Mouse (Mus musculus) ES-E14 (cell line): ENCODE measurements around the gene Tagln. TPM values are rescaled to one million over a fixed set of nuclear protein-coding genes. Genes with fewer than 3 reads are reported as not detected.

Source experiments
- DNase-seq: peaks from one replicate; pipeline ENCODE4 v3.0.0-alpha.2; 2013; ENCODE audit warnings: low read depth, low spot score
- H3K27ac ChIP-seq: 2 replicates; pipeline ENCODE4 v1.5.1; 2012; ENCODE audit warnings: low read depth, mild to moderate bottlenecking, low read length, moderate library complexity, mixed read lengths; ENCODE audit not compliant: poor library complexity, insufficient read depth, severe bottlenecking
- H3K36me3 ChIP-seq: 2 replicates; pipeline ENCODE4 v1.6.1; 2012; ENCODE audit warnings: mild to moderate bottlenecking, low read length, moderate library complexity, mixed read lengths; ENCODE audit not compliant: control insufficient read depth, poor library complexity, insufficient read depth, severe bottlenecking
- H3K4me1 ChIP-seq, 2 experiments: fragments of 150-350 bp in 1 of 2; sonication (generic) in 1 of 2; 2 replicates each; pipeline ENCODE4 v1.6.1; 2012; ENCODE audit warnings: low read length in 2 of 2, mild to moderate bottlenecking in 1 of 2, mixed read lengths in 1 of 2; ENCODE audit not compliant: control insufficient read depth in 2 of 2, insufficient read depth in 2 of 2, poor library complexity in 1 of 2
- H3K4me3 ChIP-seq, 2 experiments: fragments of 150-350 bp in 1 of 2; sonication (generic) in 1 of 2; 2 replicates each; pipeline ENCODE4 v1.5.1; 2012; ENCODE audit warnings: low read length in 2 of 2, low read depth in 1 of 2, mild to moderate bottlenecking in 1 of 2, mixed read lengths in 1 of 2; ENCODE audit not compliant: insufficient read depth in 1 of 2, poor library complexity in 1 of 2, severe bottlenecking in 1 of 2
- H3K9ac ChIP-seq: 2 replicates; pipeline ENCODE4 v1.6.1; 2012; ENCODE audit warnings: low read depth, mild to moderate bottlenecking, low read length, mixed read lengths; ENCODE audit not compliant: poor library complexity, insufficient read depth, severe bottlenecking
- H3K9me3 ChIP-seq: fragments of 150-350 bp; sonication (generic); 2 replicates; pipeline ENCODE4 v1.6.1; 2012; ENCODE audit warnings: low read depth, mild to moderate bottlenecking, low read length; ENCODE audit not compliant: control insufficient read depth, insufficient read depth
- CHD2 ChIP-seq: IDR thresholded peaks from 2 replicates; pipeline ENCODE4 v1.6.1; 2014; ENCODE audit warnings: mild to moderate bottlenecking, low read depth, low read length, inconsistent platforms
- HCFC1 ChIP-seq: IDR thresholded peaks from 2 replicates; pipeline ENCODE4 v1.6.1; 2012; ENCODE audit warnings: low read length, inconsistent platforms, borderline replicate concordance; ENCODE audit not compliant: insufficient read depth
- MAFK ChIP-seq: IDR thresholded peaks from 2 replicates; pipeline ENCODE4 v1.6.1; 2014; ENCODE audit warnings: mild to moderate bottlenecking, low read depth, low read length, inconsistent platforms; ENCODE audit not compliant: insufficient read depth
- ZC3H11A ChIP-seq: IDR thresholded peaks from 2 replicates; pipeline ENCODE4 v1.6.1; 2012; ENCODE audit warnings: low read depth, mild to moderate bottlenecking, inconsistent platforms, low read length, borderline replicate concordance
- ZNF384 ChIP-seq: IDR thresholded peaks from 2 replicates; pipeline ENCODE4 v1.6.1; 2012; ENCODE audit warnings: low read depth, low read length, inconsistent platforms
- in situ Hi-C, 2 experiments: fragments of 600-800 bp; cut with MboI; formaldehyde crosslinking; loops; one replicate each; pipeline ENCODE4 v1.15.1; 2025; ENCODE audit warnings: low sequenced_read_pairs in 2 of 2, inconsistent platforms in 1 of 2; ENCODE audit not compliant: unreplicated experiment in 2 of 2
- total RNA-seq: library from RNA; depleted of rRNA; stranded (reverse); fragments of 300-350 nt; gene quantifications from 2 replicates; pipeline ENCODE4 v1.2.3, GENCODE M21; 2012

Tagln gene
- total RNA-seq, 1 experiment, result 575 TPM

- Histone ChIP-seq H3K9me3 (no peaks in the 10 kb centered on the region), H3K36me3 (peaks cover 11% of the 10 kb centered on the region; the same call in 1 of the 2 replicates), H3K4me3 (peak within 1 kb of the TSS; percentile 77 to 93), H3K9ac (peak within 1 kb of the TSS; percentile 84), H3K27ac (peak within 1 kb of the TSS; percentile 2; the same call in 1 of the 2 replicates), H3K4me1 (peaks cover 0 to 5% of the 10 kb centered on the region in 2 experiments; a peak in 1 of 4 replicates)
- no peak for TF ChIP-seq ZC3H11A
- no peak for TF ChIP-seq ZNF384
- no peak for TF ChIP-seq CHD2
- no peak for TF ChIP-seq HCFC1
- TF ChIP-seq MAFK, result no peak
- in situ Hi-C loops, result no loop called here
- DNase-seq, result peak; percentile 65
Measured at GRCm38 (mm10) chr9:45955107-45955963, 19.5 kb upstream of the Tagln start, which contains the start of gene Sidt2. Gene Sidt2, minus strand, starts transcription at chr9:45955258.

DNA sequence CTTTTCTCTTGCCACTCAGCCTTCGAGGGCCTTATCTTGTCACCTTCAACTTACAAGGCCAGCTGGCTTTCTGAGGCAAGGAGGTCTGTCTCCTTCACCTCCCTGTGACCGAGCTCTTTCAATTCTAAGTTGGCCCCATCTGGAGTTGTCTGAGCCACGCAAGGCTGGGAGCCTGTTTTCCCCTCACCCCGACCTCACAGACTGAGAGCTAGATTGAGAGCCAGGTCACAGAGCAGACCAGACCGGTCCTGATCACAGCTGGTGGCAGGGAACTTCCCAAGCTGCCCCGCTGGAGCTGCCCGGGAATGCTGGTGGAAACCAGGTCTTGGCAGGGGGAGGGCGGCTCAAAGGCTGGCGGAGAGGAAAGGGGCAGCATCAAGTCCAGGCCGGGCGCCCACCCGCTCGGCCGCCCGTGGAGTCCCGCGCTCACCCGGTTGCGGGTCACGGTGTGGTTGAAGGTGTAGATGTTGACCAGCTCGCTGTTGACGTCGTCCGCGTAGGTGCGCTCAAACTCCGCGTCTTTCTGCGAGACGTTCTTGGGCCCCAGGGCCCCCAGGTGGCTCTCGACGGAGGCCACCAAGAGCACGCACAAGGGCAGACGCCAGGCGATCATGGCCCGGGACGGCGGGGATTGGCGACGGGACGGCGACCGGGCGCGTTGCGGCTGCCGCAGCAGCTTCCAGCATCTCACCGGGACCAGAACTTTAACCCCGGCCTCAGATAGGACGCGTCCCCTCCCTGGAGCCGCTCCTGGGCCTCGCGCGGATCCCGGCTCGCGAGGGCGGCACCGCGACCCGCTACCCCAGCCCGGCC lies 18.6 kb upstream of the Tagln start:
- Histone ChIP-seq H3K9me3 (no peaks in the 10 kb centered on the region), H3K4me3 (peak overlapping the region; percentile 77 to 93), H3K36me3 (peaks cover 19% of the 10 kb centered on the region; the same call in 1 of the 2 replicates), H3K4me1 (peaks cover 0 to 5% of the 10 kb centered on the region in 2 experiments; a peak in 1 of 4 replicates), H3K27ac (peak overlapping the region; percentile 2; the same call in 1 of the 2 replicates), H3K9ac (peak overlapping the region; percentile 84)
- no peak for TF ChIP-seq CHD2
- TF ChIP-seq HCFC1, result no peak
- no peak for TF ChIP-seq ZC3H11A
- no peak for TF ChIP-seq ZNF384
- no peak for TF ChIP-seq MAFK
- DNase-seq, result no peak
- in situ Hi-C loops, result no loop called here

DNA sequence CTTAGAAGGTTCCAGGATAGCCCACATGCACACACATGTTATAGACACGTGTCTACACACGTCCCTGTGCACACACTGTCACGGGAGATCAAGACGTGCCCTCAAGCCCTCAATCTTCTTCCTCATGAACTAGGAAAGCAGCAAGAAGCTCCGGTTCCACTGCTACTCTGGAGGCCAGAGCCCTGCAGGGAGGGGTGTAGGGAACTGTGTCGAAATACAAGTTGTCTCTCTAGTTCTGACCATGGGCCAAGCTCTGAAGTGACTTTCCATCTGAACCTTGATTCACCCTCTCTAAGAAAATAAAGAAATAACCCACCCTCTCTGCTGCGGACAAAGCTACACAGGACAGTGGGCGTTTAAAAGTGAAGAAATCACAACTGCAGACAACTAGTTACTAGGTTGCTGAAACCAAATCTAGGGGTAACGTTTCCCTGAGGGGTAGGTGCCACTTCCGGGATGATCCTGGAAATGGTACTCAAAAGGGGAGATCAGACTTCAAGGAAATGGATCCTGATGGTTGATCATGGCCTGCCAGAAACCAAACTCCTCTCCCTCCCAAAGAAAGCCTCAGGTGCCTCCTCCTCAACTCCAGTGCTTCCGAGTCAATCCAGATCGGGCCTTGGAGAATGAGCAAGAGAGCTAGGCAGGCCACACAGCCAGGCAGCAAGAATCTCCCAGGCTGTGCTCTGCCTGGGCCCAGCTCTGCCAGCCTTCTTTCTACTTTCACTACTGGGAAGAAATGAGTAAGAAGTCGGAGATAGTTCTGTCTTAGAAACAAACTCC lies 17.8 kb upstream of the Tagln start:
- Histone ChIP-seq H3K4me1 (peaks cover 0 to 5% of the 10 kb centered on the region in 2 experiments; a peak in 1 of 4 replicates), H3K4me3 (peak overlapping the region; percentile 77 to 93), H3K9me3 (no peaks in the 10 kb centered on the region), H3K36me3 (peaks cover 22% of the 10 kb centered on the region), H3K27ac (no peak overlapping the region), H3K9ac (peak overlapping the region; percentile 84)
- DNase-seq, result no peak
- in situ Hi-C loops, result no loop called here
- no peak for TF ChIP-seq MAFK
- TF ChIP-seq ZC3H11A, result no peak
- TF ChIP-seq ZNF384, result no peak
- TF ChIP-seq HCFC1, result no peak
- no peak for TF ChIP-seq CHD2

DNA sequence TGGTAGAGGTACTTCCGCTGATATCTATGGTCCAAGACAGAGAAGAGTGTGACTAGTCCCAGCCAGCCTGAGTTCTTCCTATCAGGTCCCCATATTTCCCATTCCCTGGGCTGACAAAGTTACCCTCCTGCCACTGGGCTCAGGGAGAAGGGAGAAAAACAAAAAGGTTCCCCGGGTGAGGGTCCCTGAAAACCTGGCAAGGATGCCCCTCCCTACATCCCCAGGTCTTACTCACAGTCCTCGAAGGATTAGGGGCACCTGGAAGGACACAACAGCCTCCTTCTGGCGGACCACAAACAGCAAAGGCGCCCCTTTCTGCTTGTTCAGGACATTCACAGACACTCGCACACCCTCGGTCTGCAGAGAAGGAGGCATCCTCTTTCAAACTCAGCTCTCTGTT lies 17.0 kb upstream of the Tagln start:
- Histone ChIP-seq H3K36me3 (peaks cover 26% of the 10 kb centered on the region), H3K4me3 (no peak overlapping the region), H3K4me1 (peaks cover 0 to 5% of the 10 kb centered on the region in 2 experiments; a peak in 1 of 4 replicates), H3K9me3 (no peaks in the 10 kb centered on the region), H3K27ac (no peak overlapping the region), H3K9ac (peak overlapping the region; percentile 18; the same call in 1 of the 2 replicates)
- TF ChIP-seq CHD2, result no peak
- TF ChIP-seq ZC3H11A, result no peak
- no peak for TF ChIP-seq MAFK
- no peak for TF ChIP-seq ZNF384
- TF ChIP-seq HCFC1, result no peak
- in situ Hi-C loops, result no loop called here
- DNase-seq, result no peak
